Mouse (Mus musculus) kidney, adult 2 months (tissue): ENCODE measurements around the gene Fermt2.

ENCODE experiments used
- CTCF ChIP-seq: fragments of 200-500 bp; conservative IDR thresholded peaks from 2 replicates; pipeline ENCODE4 v1.5.1; 2011; ENCODE audit warnings: low read depth, mild to moderate bottlenecking, control low read depth, low read length, moderate library complexity, mixed read lengths; ENCODE audit not compliant: insufficient read depth, insufficient read length
- POLR2A ChIP-seq: fragments of 200-500 bp; IDR thresholded peaks from one replicate; pipeline ENCODE4 v1.6.1; 2011; ENCODE audit warnings: low read depth, low read length, control low read depth

DNA sequence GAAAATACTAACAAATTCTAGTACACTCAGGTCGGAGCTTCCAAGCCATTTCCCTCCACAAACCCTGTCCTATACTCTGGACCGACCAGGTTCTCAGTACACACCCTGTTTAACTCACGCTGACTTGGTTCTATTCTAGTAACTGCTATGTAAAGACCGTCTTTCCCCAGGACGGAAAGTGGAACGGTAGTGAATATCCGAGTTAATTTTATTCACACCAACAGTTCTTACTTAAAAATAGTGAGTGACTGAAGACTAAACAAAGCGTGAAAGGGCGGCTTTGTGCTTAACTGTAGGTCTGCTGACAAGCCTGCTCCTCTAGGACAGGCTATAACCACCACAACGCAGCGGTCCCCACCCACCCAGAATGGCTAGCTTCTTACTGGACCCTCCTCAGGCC is 14.1 kb downstream of the Fermt2 start:
- TF ChIP-seq POLR2A (no peak), CTCF (no peak)
